Mouse (Mus musculus) midbrain, embryonic 15.5 days (tissue): ENCODE data around the gene Hoxa5. TPM values are rescaled to one million over a fixed set of nuclear protein-coding genes. Genes with fewer than 3 reads are reported as not detected.
A peak's percentile ranks its signal among the peaks of the same experiment; 100 is the strongest.

Source experiments
- ATAC-seq: fragments of 200-750 bp; cut with Nextera tagmentation; replicated peaks from 2 replicates; pipeline ENCODE4 v1.8.0; 2017; ENCODE audit warnings: moderate TSS enrichment
- H3K27ac ChIP-seq: fragments of 300-500 bp; sonication (generic); 2 replicates; pipeline ENCODE4 v1.5.1; 2015; ENCODE audit warnings: mild to moderate bottlenecking, inconsistent platforms
- H3K27me3 ChIP-seq: fragments of 300-500 bp; sonication (generic); replicated peaks from 2 replicates; pipeline ENCODE4 v1.6.1; 2015; ENCODE audit warnings: inconsistent platforms
- H3K36me3 ChIP-seq: fragments of 300-500 bp; sonication (generic); replicated peaks from 2 replicates; pipeline ENCODE4 v1.6.1; 2015; ENCODE audit warnings: inconsistent platforms
- H3K4me1 ChIP-seq: fragments of 300-500 bp; sonication (generic); 2 replicates; pipeline ENCODE4 v1.6.1; 2015; ENCODE audit warnings: inconsistent platforms
- H3K4me2 ChIP-seq: fragments of 300-500 bp; sonication (generic); 2 replicates; pipeline ENCODE4 v1.6.1; 2015; ENCODE audit warnings: inconsistent platforms, mild to moderate bottlenecking, moderate library complexity
- H3K4me3 ChIP-seq: fragments of 300-500 bp; sonication (generic); 2 replicates; pipeline ENCODE4 v1.5.1; 2015; ENCODE audit warnings: mild to moderate bottlenecking, inconsistent platforms
- H3K9ac ChIP-seq: fragments of 300-500 bp; sonication (generic); 2 replicates; pipeline ENCODE4 v1.6.1; 2015; ENCODE audit warnings: mild to moderate bottlenecking, inconsistent platforms
- H3K9me3 ChIP-seq: fragments of 300-500 bp; sonication (generic); 2 replicates; pipeline ENCODE4 v1.6.1; 2016; ENCODE audit warnings: inconsistent platforms
- whole genome bisulfite sequencing: fragments of 180-500 bp; shearing (Covaris S2); methylation state at CpG from one replicate; pipeline ENCODE4 v1.1.7; 2015; ENCODE audit warnings: mixed read lengths; 5-methylcytosine and 5-hydroxymethylcytosine counted together
- microRNA counts: library from miRNA; unstranded; fragments of <30 nt; microRNA quantifications from one replicate; lab custom pipeline; 2016
- microRNA-seq: library from miRNA; unstranded; fragments of <30 nt; microRNA quantifications from one replicate; pipeline ENCODE4, GENCODE M21; 2016
- polyA plus RNA-seq: library from polyadenylated mRNA; unstranded; fragments of >200 nt; fragmentation: Nextera tagmentation; extraction: Ambion mirVana; gene quantifications from 2 replicates; pipeline ENCODE4 v1.2.1, GENCODE M21; 2015

Gene Hoxa5
- polyA plus RNA-seq, 1 experiment from 2014 or later, result not detected

GRCm38 (mm10) chr6:52156551-52157200 is 47.7 kb downstream of the Hoxa5 start:
- no peak for ATAC-seq
- Histone ChIP-seq H3K4me3 (no peak overlapping the region), H3K27me3 (peaks cover 98% of the 10 kb centered on the region), H3K4me2 (no peak overlapping the region), H3K27ac (no peak overlapping the region), H3K4me1 (peaks cover 13% of the 10 kb centered on the region), H3K36me3 (no peaks in the 10 kb centered on the region), H3K9ac (no peak overlapping the region), H3K9me3 (no peaks in the 10 kb centered on the region)
- WGBS, result 2% methylated on average over 20 of the region's 20 CpGs

GRCm38 (mm10) chr6:52155471-52155870 is 48.9 kb downstream of the Hoxa5 start:
- 46% methylated on average over 3 of the region's 3 CpGs for WGBS

GRCm38 (mm10) chr6:52154044-52154443 is 50.3 kb downstream of the Hoxa5 start:
- Histone ChIP-seq H3K4me1 (peaks cover 12% of the 10 kb centered on the region), H3K9ac (no peak overlapping the region), H3K9me3 (no peaks in the 10 kb centered on the region), H3K4me2 (no peak overlapping the region), H3K27me3 (peaks cover 98% of the 10 kb centered on the region), H3K4me3 (no peak overlapping the region), H3K27ac (no peak overlapping the region), H3K36me3 (no peaks in the 10 kb centered on the region)
- 8% methylated on average over 5 of the region's 5 CpGs for WGBS
- ATAC-seq, result no peak

More at GRCm38 (mm10) chr6:52155471-52155870, 48.9 kb downstream of the Hoxa5 start:
- peaks cover 99% of the 10 kb centered on the region for H3K27me3 ChIP-seq
- H3K27ac ChIP-seq, result no peak overlapping the region
- no peaks in the 10 kb centered on the region for H3K9me3 ChIP-seq
- no peak overlapping the region for H3K4me3 ChIP-seq
- no peaks in the 10 kb centered on the region for H3K36me3 ChIP-seq
- H3K9ac ChIP-seq, result no peak overlapping the region
- ATAC-seq, result no peak
- H3K4me1 ChIP-seq, result peaks cover 13% of the 10 kb centered on the region
- no peak overlapping the region for H3K4me2 ChIP-seq

DNA sequence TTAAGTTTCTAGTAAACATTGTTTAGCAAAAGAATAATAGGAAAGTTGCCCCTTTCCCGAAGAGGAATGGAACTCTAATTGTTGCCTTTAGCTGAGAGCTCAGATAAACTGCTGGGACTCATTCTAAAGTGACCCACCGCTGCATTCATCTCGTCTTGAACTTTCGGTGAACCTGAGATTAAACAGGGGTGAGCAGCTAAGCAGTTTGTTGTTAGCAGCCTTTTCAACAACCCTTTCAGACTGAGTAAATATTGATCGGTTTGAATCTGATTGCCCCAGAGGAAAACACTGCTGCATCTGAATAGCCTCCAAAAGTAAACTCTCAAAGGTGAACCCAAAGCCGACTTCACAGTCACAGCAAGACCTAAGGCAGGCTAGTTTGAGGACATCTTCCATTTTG is 51.1 kb downstream of the Hoxa5 start:
- Histone ChIP-seq H3K27ac (no peak overlapping the region), H3K4me3 (no peak overlapping the region), H3K4me1 (peaks cover 4% of the 10 kb centered on the region), H3K9ac (no peak overlapping the region), H3K9me3 (no peaks in the 10 kb centered on the region), H3K36me3 (no peaks in the 10 kb centered on the region), H3K4me2 (no peak overlapping the region), H3K27me3 (peaks cover 96% of the 10 kb centered on the region)
- no peak for ATAC-seq
- 2% methylated on average over 6 of the region's 6 CpGs for WGBS

GRCm38 (mm10) chr6:52152226-52153193 is 51.9 kb downstream of the Hoxa5 start:
- no peak for ATAC-seq
- no peaks in the 10 kb centered on the region for H3K9me3 ChIP-seq
- no peaks in the 10 kb centered on the region for H3K36me3 ChIP-seq
- peaks cover 96% of the 10 kb centered on the region for H3K27me3 ChIP-seq
- WGBS, result 3% methylated on average over 16 of the region's 16 CpGs
- H3K27ac ChIP-seq, result no peak overlapping the region
- H3K4me2 ChIP-seq, result no peak overlapping the region
- H3K4me1 ChIP-seq, result no peaks in the 10 kb centered on the region
- H3K9ac ChIP-seq, result no peak overlapping the region
- no peak overlapping the region for H3K4me3 ChIP-seq

MicroRNA genes within 50 kb of the gene (microRNA counts, 519-probe panel; counts per million panel counts)
- not detected for microRNA mmu-miR-196b (lab: Ali Mortazavi, UCI)

Small RNA genes within 50 kb of the gene (microRNA-seq; reads per million reads assigned to microRNA genes)
- gene Mir196b, result 32.5 reads per million, percentile 40 among the genes with 10 or more reads in this experiment

Other genes starting within 250 kb of the Hoxa5 start
- gene Skap2, start 192.0 kb downstream of the Hoxa5 start, polyA plus RNA-seq, result 4.8 and 5.4 TPM in 2 replicates
- 0.14 TPM in 1 of 2 replicates, not detected in the other for gene Hoxa1, start 46.3 kb downstream of the Hoxa5 start, polyA plus RNA-seq
- gene Hoxa2, start 39.8 kb downstream of the Hoxa5 start, polyA plus RNA-seq, result 0.19 and 0.25 TPM in 2 replicates
- gene 5730596B20Rik, start 27.1 kb downstream of the Hoxa5 start, polyA plus RNA-seq, result not detected in 2 replicates
- gene Hoxa4, start 12.8 kb downstream of the Hoxa5 start, polyA plus RNA-seq, result not detected in 2 replicates
- not detected in 2 replicates for gene Hoxa6, start 4.1 kb upstream of the Hoxa5 start, polyA plus RNA-seq
- not detected in 2 replicates for gene Hoxa3, start 8.7 kb upstream of the Hoxa5 start, polyA plus RNA-seq
- gene Gm28308, start 8.8 kb upstream of the Hoxa5 start, polyA plus RNA-seq, result not detected in 2 replicates
- not detected in 2 replicates for gene Hoxa7, start 17.3 kb upstream of the Hoxa5 start, polyA plus RNA-seq
- not detected in 2 replicates for gene Hoxa9, start 26.5 kb upstream of the Hoxa5 start, polyA plus RNA-seq
- 0.15 TPM in 1 of 2 replicates, not detected in the other for gene Hoxa10, start 36.3 kb upstream of the Hoxa5 start, polyA plus RNA-seq
- gene Hoxa11, start 41.2 kb upstream of the Hoxa5 start, polyA plus RNA-seq, result 0.13 TPM in 1 of 2 replicates, not detected in the other
- not detected in 2 replicates for gene Hoxa13, start 56.3 kb upstream of the Hoxa5 start, polyA plus RNA-seq
- 0.97 and 1.6 TPM in 2 replicates for gene Evx1, start 108.9 kb upstream of the Hoxa5 start, polyA plus RNA-seq